8 mouse cellular contexts compared by ENCODE assay signal in genomic region chr11:70969821-70970559, GRCm38 (mm10). TPM values are rescaled to one million over a fixed set of nuclear protein-coding genes. Genes with fewer than 3 reads are reported as not detected.
DNase-seq lines count a peak whose midpoint lies in the region; ATAC-seq and TF ChIP-seq lines count a peak whose summit lies in the region.

Gene Nup88, minus strand, starts transcription at chr11:70969973.
Gene Rpain, plus strand, starts transcription at chr11:70970213.

- DNase-seq in 3T3-L1 (ENCODE audit: low read depth, low spot score) = peak; percentile 98
- peak; percentile 76 to 82 for DNase-seq in adrenal gland, postnatal 4 days (ENCODE audit: low spot score in 2 of 2)
- DNase-seq in embryonic facial prominence, embryonic 14.5 days (ENCODE audit: low spot score) = peak; percentile 99
- peak; percentile 91 to 95 for DNase-seq in heart, adult 2 months
- DNase-seq in kidney, adult 8-10 months = peak; percentile 95
- DNase-seq in spleen, postnatal 10 days (ENCODE audit: low spot score in 2 of 2) = peak; percentile 87 to 92

- peaks cover 53% of the 10 kb centered on the region for H3K36me3 ChIP-seq in embryonic facial prominence, embryonic 14.5 days (ENCODE audit: control insufficient read depth, insufficient read depth, low read length)
- H3K36me3 ChIP-seq in heart, adult 2 months (ENCODE audit: control insufficient read depth, insufficient read depth, low read length) = peaks cover 12% of the 10 kb centered on the region
- H3K36me3 ChIP-seq in limb, embryonic 13.5 days = peaks cover 41% of the 10 kb centered on the region
- peaks cover 8% of the 10 kb centered on the region for H3K36me3 ChIP-seq in midbrain, embryonic 16.5 days (ENCODE audit: control insufficient read depth, insufficient read depth, low read length)

- peaks cover 7% of the 10 kb centered on the region for H3K4me1 ChIP-seq in embryonic facial prominence, embryonic 14.5 days (ENCODE audit: control insufficient read depth, insufficient read depth, low read length)
- H3K4me1 ChIP-seq in heart, adult 2 months (ENCODE audit: control insufficient read depth, insufficient read depth, low read length) = peaks cover 8% of the 10 kb centered on the region
- H3K4me1 ChIP-seq in limb, embryonic 13.5 days = peaks cover 18% of the 10 kb centered on the region
- H3K4me1 ChIP-seq in midbrain, embryonic 16.5 days (ENCODE audit: control insufficient read depth, insufficient read depth, low read length) = peaks cover 15% of the 10 kb centered on the region

- TF ChIP-seq CTCF in heart, adult 2 months (IDR thresholded peaks at IDR 0.05) = no peak

- 0 out of 2 replicates have a peak, but pooled peaks have one; percentile 39 for TF ChIP-seq EP300 in heart, adult 2 months (IDR thresholded peaks at IDR 0.05; ENCODE audit: insufficient read depth, low read depth, low read length)

- H3K9me3 ChIP-seq in embryonic facial prominence, embryonic 14.5 days (ENCODE audit: control insufficient read depth, low read length) = no peaks in the 10 kb centered on the region
- no peaks in the 10 kb centered on the region for H3K9me3 ChIP-seq in limb, embryonic 13.5 days
- H3K9me3 ChIP-seq in midbrain, embryonic 16.5 days (replicated peaks; ENCODE audit: control insufficient read depth, low read length, poor library complexity, severe bottlenecking) = no peaks in the 10 kb centered on the region

- peak; percentile 84 for TF ChIP-seq POLR2A in heart, adult 2 months (IDR thresholded peaks at IDR 0.05; ENCODE audit: insufficient read depth, low read depth, low read length)

- intact Hi-C loops in heart, adult 2 months (cut with DNase I) = loop anchor here (1.0 kb wide), 1 partner anchor 49 kb away; the partner anchor contains the start of genes Derl2 and Mis12

- peak within 1 kb of the TSS; percentile 88 for H3K9ac ChIP-seq in embryonic facial prominence, embryonic 14.5 days (ENCODE audit: low read depth, low read length)
- H3K9ac ChIP-seq in heart, adult 2 months (ENCODE audit: low read depth, low read length) = peak within 1 kb of the TSS; percentile 91
- H3K9ac ChIP-seq in limb, embryonic 13.5 days = peak within 1 kb of the TSS; percentile 92
- H3K9ac ChIP-seq in midbrain, embryonic 16.5 days (ENCODE audit: low read depth, low read length) = peak within 1 kb of the TSS; percentile 82

- no peaks in the 10 kb centered on the region for H3K27me3 ChIP-seq in embryonic facial prominence, embryonic 14.5 days (replicated peaks; ENCODE audit: control insufficient read depth, insufficient read depth, low read length)
- no peaks in the 10 kb centered on the region for H3K27me3 ChIP-seq in heart, adult 2 months (ENCODE audit: control insufficient read depth, insufficient read depth, low read length)
- H3K27me3 ChIP-seq in limb, embryonic 13.5 days = no peaks in the 10 kb centered on the region
- no peaks in the 10 kb centered on the region for H3K27me3 ChIP-seq in midbrain, embryonic 16.5 days (ENCODE audit: control insufficient read depth, insufficient read depth, low read depth, low read length)

- peak within 1 kb of the TSS; percentile 67 for H3K4me3 ChIP-seq in embryonic facial prominence, embryonic 14.5 days (ENCODE audit: low read depth, low read length)
- peak within 1 kb of the TSS; percentile 91 for H3K4me3 ChIP-seq in heart, adult 2 months
- H3K4me3 ChIP-seq in limb, embryonic 13.5 days = peak within 1 kb of the TSS; percentile 94
- H3K4me3 ChIP-seq in midbrain, embryonic 16.5 days (ENCODE audit: low read depth, low read length) = peak within 1 kb of the TSS; percentile 79

- H3K79me2 ChIP-seq in heart, adult 2 months (replicated peaks; ENCODE audit: control insufficient read depth, insufficient read depth, low read length) = peaks cover 2% of the 10 kb centered on the region; the same call in 1 of the 2 replicates

- ATAC-seq in embryonic facial prominence, embryonic 14.5 days (ENCODE audit: low read depth) = peak; percentile 98
- peak; percentile 98 for ATAC-seq in limb, embryonic 13.5 days (ENCODE audit: low FRiP score, low read depth)
- peak; percentile 97 for ATAC-seq in midbrain, embryonic 16.5 days

- H3K27ac ChIP-seq in embryonic facial prominence, embryonic 14.5 days (replicated peaks; ENCODE audit: low read depth, low read length) = peak within 1 kb of the TSS; percentile 83
- H3K27ac ChIP-seq in heart, adult 2 months = peak within 1 kb of the TSS; percentile 94
- peak within 1 kb of the TSS; percentile 84 for H3K27ac ChIP-seq in limb, embryonic 13.5 days
- peak within 1 kb of the TSS; percentile 94 for H3K27ac ChIP-seq in midbrain, embryonic 16.5 days (ENCODE audit: low read length)

- WGBS in embryonic facial prominence, embryonic 14.5 days = under 1% methylated on average over 39 of the region's 43 CpGs
- under 1% methylated on average over 43 of the region's 43 CpGs for WGBS in heart, adult 2 months
- WGBS in limb, embryonic 13.5 days = under 1% methylated on average over 43 of the region's 43 CpGs
- under 1% methylated on average over 43 of the region's 43 CpGs for WGBS in midbrain, embryonic 16.5 days

- H3K4me2 ChIP-seq in embryonic facial prominence, embryonic 14.5 days (ENCODE audit: low read depth, low read length) = peak within 1 kb of the TSS; percentile 90
- H3K4me2 ChIP-seq in limb, embryonic 13.5 days (replicated peaks) = peak within 1 kb of the TSS; percentile 83
- peak within 1 kb of the TSS; percentile 94 for H3K4me2 ChIP-seq in midbrain, embryonic 16.5 days (ENCODE audit: low read length)

RNA-seq across cellular contexts. Expression of gene Nup88, which starts in this region (rescaled TPM):
- total RNA-seq in adrenal gland, postnatal 4 days (2021) = 10 to 100 TPM; 85.5 to 86.5 TPM
- 118 TPM in 2 replicates for polyA plus RNA-seq in embryonic facial prominence, embryonic 14.5 days (2014; fragmentation: Nextera tagmentation; extraction: Ambion mirVana)
- total RNA-seq in heart, adult 2 months (2021) = 10 to 100 TPM; 47.3 TPM
- 24.4 and 42.4 TPM in 2 replicates for polyA plus RNA-seq in heart, adult 2 months (2012; rRNA removed)
- 128 and 134 TPM in 2 replicates for polyA plus RNA-seq in limb, embryonic 13.5 days (2015; fragmentation: Nextera tagmentation; extraction: Ambion mirVana)
- polyA plus RNA-seq in midbrain, embryonic 16.5 days (2015; fragmentation: Nextera tagmentation; extraction: Ambion mirVana) = 120 and 122 TPM in 2 replicates

RNA-seq across cellular contexts. Expression of gene Rpain, which starts in this region (rescaled TPM):
- 10 to 100 TPM; 27.5 to 28.5 TPM for total RNA-seq in adrenal gland, postnatal 4 days (2021)
- 67.3 and 68.3 TPM in 2 replicates for polyA plus RNA-seq in embryonic facial prominence, embryonic 14.5 days (2014; fragmentation: Nextera tagmentation; extraction: Ambion mirVana)
- total RNA-seq in heart, adult 2 months (2021) = 10 to 100 TPM; 13.8 to 16.3 TPM
- polyA plus RNA-seq in heart, adult 2 months (2012; rRNA removed) = 14.8 and 28.1 TPM in 2 replicates
- 76.8 and 80.1 TPM in 2 replicates for polyA plus RNA-seq in limb, embryonic 13.5 days (2015; fragmentation: Nextera tagmentation; extraction: Ambion mirVana)
- 65.3 and 71.5 TPM in 2 replicates for polyA plus RNA-seq in midbrain, embryonic 16.5 days (2015; fragmentation: Nextera tagmentation; extraction: Ambion mirVana)

Comparison
In these comparisons a context has a peak if more than half of its experiments do, and no peak if none do; other contexts are left out.
1. Peak in every context shown above with its lines: DNase-seq, ATAC-seq, H3K4me3 ChIP-seq and H3K27ac ChIP-seq.